Mouse (Mus musculus): ENCODE results near the gene Mctp1.

DNA sequence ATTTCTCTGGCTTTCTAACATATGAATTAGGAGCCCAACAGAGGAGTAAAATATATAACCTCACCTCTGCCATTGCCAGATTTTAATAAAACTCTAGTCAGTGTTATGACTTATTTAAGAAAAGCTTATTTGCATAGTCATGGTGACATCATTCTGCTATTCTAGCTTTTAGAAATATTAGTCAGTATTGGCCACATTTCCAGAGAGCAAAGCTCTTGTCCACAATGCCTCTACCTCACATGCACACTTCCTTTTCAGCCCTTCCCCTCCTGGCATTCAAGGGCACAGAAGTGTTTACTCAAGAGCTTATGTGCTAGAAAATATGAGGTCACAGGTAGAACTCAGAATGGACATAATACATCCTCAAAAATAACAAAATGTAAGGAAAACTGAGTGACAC, 206.9 kb downstream of the Mctp1 start:
- TF ChIP-seq POLR2AphosphoS2 (IDR thresholded peaks at IDR 0.05; ENCODE audit: low read length) (no peak), POLR2A (IDR thresholded peaks at IDR 0.05; ENCODE audit: control insufficient read depth in 1 of 2, insufficient read depth in 1 of 2, low read depth in 1 of 2, low read length in 2 of 2, poor library complexity in 1 of 2) (no peak), EP300 (IDR thresholded peaks at IDR 0.05; ENCODE audit: low read depth in 1 of 2, low read length in 2 of 2) (no peak), ZKSCAN1 (IDR thresholded peaks at IDR 0.05; ENCODE audit: low read depth, low read length) (no peak), CTCF (IDR thresholded peaks at IDR 0.05 in 2 of 3, conservative IDR thresholded peaks at IDR 0.05 in 1 of 3; ENCODE audit: control insufficient read depth in 1 of 3, insufficient read depth in 1 of 3, low read depth in 2 of 3, low read length in 3 of 3, poor library complexity in 1 of 3, severe bottlenecking in 1 of 3) (no peak), BHLHE40 (IDR thresholded peaks at IDR 0.05; ENCODE audit: borderline replicate concordance, low read depth, low read length) (no peak), MAX (IDR thresholded peaks at IDR 0.05; ENCODE audit: low read length) (no peak), TCF12 (IDR thresholded peaks at IDR 0.05; ENCODE audit: low read depth, low read length) (no peak), POLR2AphosphoS5 (IDR thresholded peaks at IDR 0.05; ENCODE audit: borderline replicate concordance, low read depth, low read length) (no peak), ETS1 (IDR thresholded peaks at IDR 0.05; ENCODE audit: low read depth, low read length) (no peak), UBTF (IDR thresholded peaks at IDR 0.05; ENCODE audit: borderline replicate concordance, insufficient read depth, low read depth, low read length) (no peak), RAD21 (IDR thresholded peaks at IDR 0.05; ENCODE audit: low read depth, low read length) (no peak), ZC3H11A (IDR thresholded peaks at IDR 0.05; ENCODE audit: low read depth, low read length) (no peak)
